Mouse (Mus musculus) forebrain, embryonic 10.5 days (tissue): ENCODE measurements at regions not wholly inside any gene's neighbourhood (a gene's known extent, or its start where the extent isn't known, plus 50 kb on each side); places are given as distances from the start of the nearest gene placed in this dataset. TPM values are rescaled to one million over a fixed set of nuclear protein-coding genes. Genes with fewer than 3 reads are reported as not detected.
A peak's percentile ranks its signal among the peaks of the same experiment; 100 is the strongest.

Experiments
- DNase-seq: peaks from one replicate; pipeline ENCODE4 v3.0.0-alpha.2; 2017; ENCODE audit warnings: low spot score; ENCODE audit errors: extremely low spot score
- H3K27ac ChIP-seq: fragments of 300-500 bp; sonication (generic); 2 replicates; pipeline ENCODE4 v1.5.1; 2016; ENCODE audit warnings: mild to moderate bottlenecking
- H3K27me3 ChIP-seq: fragments of 300-500 bp; sonication (generic); 2 replicates; pipeline ENCODE4 v1.6.1; 2016; ENCODE audit warnings: mild to moderate bottlenecking; ENCODE audit not compliant: poor library complexity, severe bottlenecking
- H3K36me3 ChIP-seq: fragments of 300-500 bp; sonication (generic); replicated peaks from 2 replicates; pipeline ENCODE4 v1.6.1; 2016; ENCODE audit warnings: mild to moderate bottlenecking, moderate library complexity
- H3K4me1 ChIP-seq: fragments of 300-500 bp; sonication (generic); 2 replicates; pipeline ENCODE4 v1.6.1; 2016
- H3K4me3 ChIP-seq: fragments of 300-500 bp; sonication (generic); 2 replicates; pipeline ENCODE4 v1.5.1; 2016; ENCODE audit warnings: mild to moderate bottlenecking, moderate library complexity
- H3K9me3 ChIP-seq: fragments of 300-500 bp; sonication (generic); 2 replicates; pipeline ENCODE4 v1.6.1; 2016; ENCODE audit warnings: mild to moderate bottlenecking, moderate library complexity
- WGBS: fragments of 180-500 bp; shearing (Covaris S2); methylation state at CpG from one replicate; pipeline ENCODE4 v1.1.7; 2016; 5-methylcytosine and 5-hydroxymethylcytosine counted together
- microRNA-seq: library from miRNA; unstranded; fragments of <30 nt; microRNA quantifications from one replicate; pipeline ENCODE4, GENCODE M21; 2017

- no peaks in the 10 kb centered on the region for H3K36me3 ChIP-seq
- 87% methylated on average over 5 of the region's 5 CpGs for WGBS
- H3K9me3 ChIP-seq: no peaks in the 10 kb centered on the region
- no peak for DNase-seq
- H3K4me1 ChIP-seq: peaks cover 14% of the 10 kb centered on the region
- no peaks in the 10 kb centered on the region for H3K27me3 ChIP-seq
- H3K4me3 ChIP-seq: no peak overlapping the region
- no peak overlapping the region for H3K27ac ChIP-seq
Measured at GRCm38 (mm10) chr7:117755830-117756229, 360.2 kb downstream of the Rps15a start.

- DNase-seq: no peak
- Histone ChIP-seq H3K9me3 (no peaks in the 10 kb centered on the region), H3K36me3 (no peaks in the 10 kb centered on the region), H3K27me3 (no peaks in the 10 kb centered on the region), H3K4me3 (no peak overlapping the region), H3K27ac (peak overlapping the region; percentile 20; the same call in 1 of the 2 replicates), H3K4me1 (peaks cover 14% of the 10 kb centered on the region)
- WGBS: 88% methylated on average over 5 of the region's 5 CpGs
Measured at GRCm38 (mm10) chr7:117753296-117753695, 362.7 kb downstream of the Rps15a start.

- H3K4me3 ChIP-seq: no peak overlapping the region
- no peak overlapping the region for H3K27ac ChIP-seq
- H3K36me3 ChIP-seq: no peaks in the 10 kb centered on the region
- DNase-seq: no peak
- H3K9me3 ChIP-seq: no peaks in the 10 kb centered on the region
- 79% methylated on average over 12 of the region's 12 CpGs for WGBS
- H3K27me3 ChIP-seq: no peaks in the 10 kb centered on the region
- peaks cover 14% of the 10 kb centered on the region for H3K4me1 ChIP-seq
Measured at GRCm38 (mm10) chr7:117752302-117753185, 363.4 kb downstream of the Rps15a start.

GRCm38 (mm10) chr7:117747991-117748390 is 367.2 kb downstream of the Xylt1 start:
- no peak for DNase-seq
- Histone ChIP-seq H3K27ac (no peak overlapping the region), H3K4me3 (no peak overlapping the region), H3K27me3 (no peaks in the 10 kb centered on the region), H3K9me3 (no peaks in the 10 kb centered on the region), H3K36me3 (no peaks in the 10 kb centered on the region), H3K4me1 (peaks cover 9% of the 10 kb centered on the region)
- whole genome bisulfite sequencing: 90% methylated on average over 4 of the region's 4 CpGs

- WGBS: 94% methylated on average over 4 of the region's 4 CpGs
- DNase-seq: no peak
- no peak overlapping the region for H3K4me3 ChIP-seq
- H3K9me3 ChIP-seq: no peaks in the 10 kb centered on the region
- no peaks in the 10 kb centered on the region for H3K36me3 ChIP-seq
- no peaks in the 10 kb centered on the region for H3K4me1 ChIP-seq
- H3K27ac ChIP-seq: no peak overlapping the region
- no peaks in the 10 kb centered on the region for H3K27me3 ChIP-seq
Measured at GRCm38 (mm10) chr7:117746393-117746792, 365.6 kb downstream of the Xylt1 start.

GRCm38 (mm10) chr7:117739706-117740105 is 358.9 kb downstream of the Xylt1 start:
- no peaks in the 10 kb centered on the region for H3K9me3 ChIP-seq
- H3K27ac ChIP-seq: no peak overlapping the region
- H3K36me3 ChIP-seq: no peaks in the 10 kb centered on the region
- 88% methylated on average over 6 of the region's 6 CpGs for WGBS
- H3K4me1 ChIP-seq: peaks cover 22% of the 10 kb centered on the region
- DNase-seq: no peak
- H3K4me3 ChIP-seq: no peak overlapping the region
- no peaks in the 10 kb centered on the region for H3K27me3 ChIP-seq

- WGBS: 53% methylated on average over 3 of the region's 3 CpGs
- no peak for DNase-seq
- no peaks in the 10 kb centered on the region for H3K9me3 ChIP-seq
- no peaks in the 10 kb centered on the region for H3K36me3 ChIP-seq
- peak overlapping the region; percentile 85 for H3K27ac ChIP-seq
- H3K27me3 ChIP-seq: no peaks in the 10 kb centered on the region
- H3K4me1 ChIP-seq: peaks cover 27% of the 10 kb centered on the region
- H3K4me3 ChIP-seq: no peak overlapping the region
Measured at GRCm38 (mm10) chr7:117735699-117736020, 354.9 kb downstream of the Xylt1 start.

- DNase-seq: no peak
- Histone ChIP-seq H3K9me3 (no peaks in the 10 kb centered on the region), H3K27me3 (no peaks in the 10 kb centered on the region), H3K36me3 (no peaks in the 10 kb centered on the region), H3K4me1 (peaks cover 27% of the 10 kb centered on the region), H3K4me3 (no peak overlapping the region), H3K27ac (peak overlapping the region; percentile 85)
- 71% methylated on average over 7 of the region's 7 CpGs for WGBS
Measured at GRCm38 (mm10) chr7:117734994-117735698, 354.4 kb downstream of the Xylt1 start.

GRCm38 (mm10) chr7:117729067-117729466 is 348.3 kb downstream of the Xylt1 start:
- Histone ChIP-seq H3K27me3 (no peaks in the 10 kb centered on the region), H3K4me3 (no peak overlapping the region), H3K4me1 (no peaks in the 10 kb centered on the region), H3K27ac (no peak overlapping the region), H3K36me3 (no peaks in the 10 kb centered on the region), H3K9me3 (peaks cover 10% of the 10 kb centered on the region)
- WGBS: 83% methylated on average over 4 of the region's 4 CpGs
- DNase-seq: no peak

Small RNAs in the stretch of these regions (microRNA-seq; reads per million reads assigned to microRNA genes)
- not detected for gene Gm24063
